Comparison of ENCODE assay signal across 21 mouse cellular contexts in the genomic region with DNA sequence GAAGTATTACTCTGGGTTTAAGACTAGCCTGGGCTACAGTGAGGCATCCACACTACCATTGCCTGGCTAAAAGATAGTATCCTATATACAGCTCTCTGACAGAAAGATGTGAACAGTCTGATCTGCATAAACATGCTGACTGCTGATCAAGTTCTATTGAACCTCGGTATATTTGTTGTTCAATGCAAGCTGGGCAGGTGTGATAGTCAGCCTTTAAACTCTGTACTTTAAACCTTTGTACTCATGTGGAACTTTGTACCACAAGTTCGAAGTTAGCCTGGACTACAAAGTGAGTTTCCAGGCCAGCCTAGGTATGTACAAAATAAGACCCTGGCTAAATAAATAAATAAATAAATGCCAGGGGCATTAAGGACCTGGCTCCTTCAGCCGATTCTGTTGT.
"Had no signal": no experiment of that assay in that cellular context is flagged by ENCODE, and none has a peak within 500 bp of the region (broad histone marks: within the 10 kb centered on the region; RNA-seq: fewer than 3 reads in every experiment).

No protein-coding gene starts in this region.

- H3K4me3 ChIP-seq: gastrocnemius, adult 2 months; heart, embryonic 10.5 days; heart, embryonic 12.5 days; hindbrain, embryonic 10.5 days; hindbrain, embryonic 12.5 days; intestine, embryonic 15.5 days; kidney, embryonic 15.5 days; layer of hippocampus, adult 2 months; left cerebral cortex, adult 2 months; limb, embryonic 10.5 days; limb, embryonic 12.5 days had no signal

- H3K9ac ChIP-seq: heart, embryonic 12.5 days; hindbrain, embryonic 12.5 days; hindbrain, embryonic 14.5 days; intestine, embryonic 15.5 days; kidney, embryonic 15.5 days; limb, embryonic 12.5 days; liver, embryonic 14.5 days had no signal

- H3K27me3 ChIP-seq: heart, embryonic 12.5 days; hindbrain, embryonic 12.5 days; intestine, embryonic 15.5 days; kidney, embryonic 15.5 days; limb, embryonic 12.5 days had no signal

- DNase-seq: gastrocnemius, adult 2 months; gastrocnemius, postnatal 10 days; gastrocnemius, postnatal 25 days; heart, adult 18-20 months; heart, postnatal 10 days; heart, postnatal 4 days; kidney, postnatal 25 days; kidney, postnatal 4 days had no signal

- H3K27ac ChIP-seq: gastrocnemius, adult 2 months; heart, embryonic 10.5 days; hindbrain, embryonic 10.5 days; hindbrain, embryonic 12.5 days; hindbrain, embryonic 14.5 days; intestine, embryonic 15.5 days; kidney, embryonic 15.5 days; kidney, postnatal 0 days; layer of hippocampus, adult 2 months; left cerebral cortex, adult 2 months; limb, embryonic 10.5 days; limb, embryonic 12.5 days; liver, embryonic 14.5 days had no signal

- H3K4me1 ChIP-seq: heart, embryonic 10.5 days; heart, embryonic 12.5 days; hindbrain, embryonic 10.5 days; hindbrain, embryonic 12.5 days; intestine, embryonic 15.5 days; kidney, embryonic 15.5 days; limb, embryonic 10.5 days; limb, embryonic 12.5 days had no signal
